Mouse (Mus musculus): ENCODE measurements around the gene Trnt1. TPM values are rescaled to one million over a fixed set of nuclear protein-coding genes. Genes with fewer than 3 reads are reported as not detected.

Trnt1 gene
- total and polyA plus RNA-seq, 2 experiments from 2014 or later, result 58.2 to 73.0 TPM

GRCm38 (mm10) chr6:106758299-106758698, 10.6 kb upstream of the Trnt1 start:
- TF ChIP-seq CTCF (IDR thresholded peaks at IDR 0.05; ENCODE audit: low read depth), result no peak
- no peaks in the 10 kb centered on the region for H3K4me1 ChIP-seq (ENCODE audit: insufficient read depth)
- H3K4me3 ChIP-seq (ENCODE audit: low read depth, low read length), result no peak overlapping the region
- H3K36me3 ChIP-seq (ENCODE audit: insufficient read depth), result no peaks in the 10 kb centered on the region
- WGBS, result 84% methylated on average over 3 of the region's 3 CpGs
- no peaks in the 10 kb centered on the region for H3K9me3 ChIP-seq (ENCODE audit: low read length)
- no peak overlapping the region for H3K4me2 ChIP-seq (ENCODE audit: low read depth)
- no peak overlapping the region for H3K9ac ChIP-seq
- no peak overlapping the region for H3K27ac ChIP-seq (ENCODE audit: low read depth, low read length)
- DNase-seq (no peak), ATAC-seq (no peak)
- no peaks in the 10 kb centered on the region for H3K27me3 ChIP-seq (ENCODE audit: insufficient read depth, low read length)

GRCm38 (mm10) chr6:106760473-106761218, 8.3 kb upstream of the Trnt1 start:
- WGBS, result 87% methylated on average over 3 of the region's 3 CpGs
- H3K4me2 ChIP-seq (ENCODE audit: low read depth), result no peak overlapping the region
- no peaks in the 10 kb centered on the region for H3K27me3 ChIP-seq (ENCODE audit: insufficient read depth, low read length)
- no peaks in the 10 kb centered on the region for H3K36me3 ChIP-seq (ENCODE audit: insufficient read depth)
- DNase-seq (no peak), ATAC-seq (no peak)
- no peaks in the 10 kb centered on the region for H3K4me1 ChIP-seq (ENCODE audit: insufficient read depth)
- H3K27ac ChIP-seq (ENCODE audit: low read depth, low read length), result no peak overlapping the region
- no peak overlapping the region for H3K4me3 ChIP-seq (ENCODE audit: low read depth, low read length)
- H3K9me3 ChIP-seq (ENCODE audit: low read length), result no peaks in the 10 kb centered on the region
- no peak for TF ChIP-seq CTCF (IDR thresholded peaks at IDR 0.05; ENCODE audit: low read depth)
- no peak overlapping the region for H3K9ac ChIP-seq

- no peak overlapping the region for H3K4me2 ChIP-seq (ENCODE audit: low read depth)
- no peak overlapping the region for H3K9ac ChIP-seq
- H3K27ac ChIP-seq (ENCODE audit: low read depth, low read length), result no peak overlapping the region
- ATAC-seq, result no peak
- 85% methylated on average over 1 of the region's 1 CpGs for WGBS
- no peak for DNase-seq
- H3K36me3 ChIP-seq (ENCODE audit: insufficient read depth), result no peaks in the 10 kb centered on the region
- H3K4me3 ChIP-seq (ENCODE audit: low read depth, low read length), result no peak overlapping the region
- no peaks in the 10 kb centered on the region for H3K27me3 ChIP-seq (ENCODE audit: insufficient read depth, low read length)
- no peaks in the 10 kb centered on the region for H3K9me3 ChIP-seq (ENCODE audit: low read length)
- H3K4me1 ChIP-seq (ENCODE audit: insufficient read depth), result no peaks in the 10 kb centered on the region
- TF ChIP-seq CTCF (IDR thresholded peaks at IDR 0.05; ENCODE audit: low read depth), result no peak
Measured at GRCm38 (mm10) chr6:106761486-106761885, 7.4 kb upstream of the Trnt1 start.

GRCm38 (mm10) chr6:106765892-106766291, 3.0 kb upstream of the Trnt1 start:
- TF ChIP-seq CTCF (IDR thresholded peaks at IDR 0.05; ENCODE audit: low read depth), result no peak
- H3K9me3 ChIP-seq (ENCODE audit: low read length), result no peaks in the 10 kb centered on the region
- 85% methylated on average over 1 of the region's 1 CpGs for WGBS

GRCm38 (mm10) chr6:106766774-106767173, 2.1 kb upstream of the Trnt1 start:
- Histone ChIP-seq H3K4me2 (ENCODE audit: low read depth) (no peak overlapping the region), H3K4me3 (ENCODE audit: low read depth, low read length) (no peak overlapping the region), H3K9me3 (ENCODE audit: low read length) (no peaks in the 10 kb centered on the region), H3K27ac (ENCODE audit: low read depth, low read length) (no peak overlapping the region), H3K36me3 (ENCODE audit: insufficient read depth) (peaks cover 3% of the 10 kb centered on the region; the same call in 1 of the 2 replicates), H3K4me1 (ENCODE audit: insufficient read depth) (peaks cover 12% of the 10 kb centered on the region), H3K9ac (no peak overlapping the region), H3K27me3 (ENCODE audit: insufficient read depth, low read length) (no peaks in the 10 kb centered on the region)
- no peak for DNase-seq
- ATAC-seq, result no peak
- WGBS, result 79% methylated on average over 4 of the region's 4 CpGs
- TF ChIP-seq CTCF (IDR thresholded peaks at IDR 0.05; ENCODE audit: low read depth), result no peak

More at GRCm38 (mm10) chr6:106765892-106766291, 3.0 kb upstream of the Trnt1 start:
- Histone ChIP-seq H3K4me1 (ENCODE audit: insufficient read depth) (peaks cover 12% of the 10 kb centered on the region), H3K27me3 (ENCODE audit: insufficient read depth, low read length) (no peaks in the 10 kb centered on the region), H3K4me3 (ENCODE audit: low read depth, low read length) (no peak overlapping the region), H3K4me2 (ENCODE audit: low read depth) (no peak overlapping the region), H3K27ac (ENCODE audit: low read depth, low read length) (no peak overlapping the region), H3K9ac (no peak overlapping the region), H3K36me3 (ENCODE audit: insufficient read depth) (no peaks in the 10 kb centered on the region)
- DNase-seq, result no peak
- ATAC-seq, result no peak

- ATAC-seq (peak; percentile 72), DNase-seq (no peak)
- Histone ChIP-seq H3K27me3 (ENCODE audit: insufficient read depth, low read length) (no peaks in the 10 kb centered on the region), H3K9ac (peak overlapping the region; percentile 57), H3K4me2 (ENCODE audit: low read depth) (peak overlapping the region; percentile 90), H3K27ac (ENCODE audit: low read depth, low read length) (0 out of 2 replicates have a peak overlapping the region, but pooled peaks have one; percentile 23), H3K4me3 (ENCODE audit: low read depth, low read length) (peak overlapping the region; percentile 77), H3K36me3 (ENCODE audit: insufficient read depth) (peaks cover 18% of the 10 kb centered on the region), H3K9me3 (ENCODE audit: low read length) (no peaks in the 10 kb centered on the region), H3K4me1 (ENCODE audit: insufficient read depth) (peaks cover 12% of the 10 kb centered on the region)
- WGBS, result 3% methylated on average over 33 of the region's 33 CpGs
- no peak for TF ChIP-seq CTCF (IDR thresholded peaks at IDR 0.05; ENCODE audit: low read depth)
Measured at GRCm38 (mm10) chr6:106769290-106769866, 458 bp downstream of the Trnt1 start.

DNA sequence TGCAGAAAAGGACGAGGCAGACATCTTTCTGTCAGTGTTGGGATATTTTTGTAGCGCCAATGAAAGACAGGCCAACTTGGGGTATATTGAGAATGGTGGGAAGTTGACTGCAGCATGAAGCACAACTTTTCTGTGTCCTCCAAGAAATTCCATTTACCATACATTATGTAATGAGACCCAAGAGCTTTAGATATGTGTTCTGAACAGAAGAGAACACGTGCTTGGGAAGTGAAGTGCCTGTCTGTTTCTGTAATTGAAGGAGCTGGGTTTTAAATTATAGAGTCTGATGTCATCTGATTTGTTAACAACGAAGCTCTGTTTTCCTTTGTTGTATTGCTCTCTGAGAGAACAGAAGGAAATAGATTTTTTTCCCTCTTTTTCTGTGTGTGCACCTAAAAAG, 1.1 kb downstream of the Trnt1 start:
- ATAC-seq, result no peak
- H3K9ac ChIP-seq, result peak overlapping the region; percentile 57

More for the DNA sequence above, 1.1 kb downstream of the Trnt1 start:
- Histone ChIP-seq H3K9me3 (ENCODE audit: low read length) (no peaks in the 10 kb centered on the region), H3K27me3 (ENCODE audit: insufficient read depth, low read length) (no peaks in the 10 kb centered on the region), H3K4me1 (ENCODE audit: insufficient read depth) (peaks cover 12% of the 10 kb centered on the region), H3K27ac (ENCODE audit: low read depth, low read length) (no peak overlapping the region), H3K4me3 (ENCODE audit: low read depth, low read length) (peak overlapping the region; percentile 77), H3K36me3 (ENCODE audit: insufficient read depth) (peaks cover 21% of the 10 kb centered on the region), H3K4me2 (ENCODE audit: low read depth) (peak overlapping the region; percentile 90)
- 23% methylated on average over 4 of the region's 4 CpGs for WGBS
- no peak for TF ChIP-seq CTCF (IDR thresholded peaks at IDR 0.05; ENCODE audit: low read depth)
- DNase-seq, result no peak
